Mouse (Mus musculus) intestine, embryonic 14.5 days (tissue): ENCODE measurements around the gene Trabd2b. TPM values are rescaled to one million over a fixed set of nuclear protein-coding genes. Genes with fewer than 3 reads are reported as not detected.
A peak's percentile ranks its signal among the peaks of the same experiment; 100 is the strongest.

ENCODE experiments used
- ATAC-seq: fragments of 200-750 bp; cut with Nextera tagmentation; replicated peaks from 2 replicates; pipeline ENCODE4 v1.8.0; 2017; ENCODE audit warnings: low read depth, moderate number of reproducible peaks, moderate TSS enrichment, moderate library complexity; ENCODE audit not compliant: low FRiP score, low TSS enrichment
- DNase-seq: peaks from one replicate; pipeline ENCODE4 v3.0.0-alpha.2; 2018; ENCODE audit warnings: low spot score
- H3K27ac ChIP-seq: fragments of 300-500 bp; sonication (generic); 2 replicates; pipeline ENCODE4 v1.5.1; 2014; ENCODE audit warnings: low read depth, mild to moderate bottlenecking, control low read depth
- H3K27me3 ChIP-seq: fragments of 300-500 bp; sonication (generic); replicated peaks from 2 replicates; pipeline ENCODE4 v1.6.1; 2014; ENCODE audit warnings: low read length, control low read depth; ENCODE audit not compliant: control insufficient read depth, insufficient read depth
- H3K36me3 ChIP-seq: fragments of 300-500 bp; sonication (generic); 2 replicates; pipeline ENCODE4 v1.6.1; 2014; ENCODE audit warnings: low read length, control low read depth; ENCODE audit not compliant: control insufficient read depth, insufficient read depth
- H3K4me1 ChIP-seq: fragments of 300-500 bp; sonication (generic); replicated peaks from 2 replicates; pipeline ENCODE4 v1.6.1; 2014; ENCODE audit warnings: low read length, control low read depth, mixed read lengths; ENCODE audit not compliant: control insufficient read depth, insufficient read depth
- H3K4me2 ChIP-seq: fragments of 300-500 bp; sonication (generic); 2 replicates; pipeline ENCODE4 v1.6.1; 2014; ENCODE audit warnings: low read length
- H3K4me3 ChIP-seq: fragments of 300-500 bp; sonication (generic); 2 replicates; pipeline ENCODE4 v1.5.1; 2014; ENCODE audit warnings: low read depth, low read length, control low read depth, mixed read lengths
- H3K9ac ChIP-seq: fragments of 300-500 bp; sonication (generic); 2 replicates; pipeline ENCODE4 v1.6.1; 2014; ENCODE audit warnings: mild to moderate bottlenecking, low read length
- H3K9me3 ChIP-seq: fragments of 300-500 bp; sonication (generic); 2 replicates; pipeline ENCODE4 v1.6.1; 2016; ENCODE audit warnings: low read length, control low read depth; ENCODE audit not compliant: control insufficient read depth
- WGBS: fragments of 180-500 bp; shearing (Covaris S2); extraction: QIAGEN DNeasy Blood & Tissue Kit; methylation state at CpG from one replicate; pipeline ENCODE4 v1.1.7; 2014; 5-methylcytosine and 5-hydroxymethylcytosine counted together
- polyA plus RNA-seq: library from polyadenylated mRNA; unstranded; fragments of >200 nt; fragmentation: Nextera tagmentation; extraction: Ambion mirVana; gene quantifications from 2 replicates; pipeline ENCODE4 v1.2.1, GENCODE M21; 2014

The Trabd2b gene
- polyA plus RNA-seq: 0.52 and 0.72 TPM in 2 replicates

DNA sequence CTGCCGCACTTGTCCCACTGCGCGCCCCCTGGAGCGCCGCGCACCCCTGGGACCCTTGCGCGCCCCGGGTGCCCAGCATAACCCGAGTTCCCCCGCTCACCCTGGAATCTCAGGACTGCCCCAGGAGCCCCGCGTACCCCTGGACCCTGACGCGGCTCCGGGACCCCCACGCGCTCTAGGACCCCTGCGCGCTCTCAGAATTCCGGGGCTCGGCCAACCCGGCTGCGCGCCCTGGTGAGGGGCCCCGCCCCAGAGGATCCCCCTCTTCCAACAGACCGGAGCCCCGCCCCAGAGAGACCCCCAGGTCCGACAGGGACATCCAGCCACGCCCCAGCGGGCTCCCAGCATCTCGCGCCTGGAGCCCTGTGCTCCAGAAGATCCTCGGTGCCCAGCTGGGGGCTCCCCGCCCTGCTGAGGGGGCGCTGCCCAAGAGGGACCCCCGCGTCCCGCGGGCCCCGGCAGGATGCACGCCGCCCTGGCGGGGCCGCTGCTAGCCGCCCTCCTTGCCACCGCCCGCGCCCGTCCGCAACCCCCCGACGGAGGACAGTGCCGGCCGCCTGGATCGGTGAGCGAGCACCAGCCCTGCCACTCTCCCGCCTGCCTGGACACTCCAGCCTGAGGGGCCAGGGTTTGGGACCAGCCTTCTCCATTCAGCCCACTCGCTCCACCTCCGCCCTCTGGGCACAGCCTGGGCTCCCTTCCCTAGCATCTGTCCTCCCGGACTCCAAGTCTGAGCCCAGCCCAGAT is at the start of gene Trabd2b:
TSS of gene Trabd2b (plus strand) at position 370 of the 747 bp plus-strand sequence.
- peaks cover 22% of the 10 kb centered on the region for H3K27me3 ChIP-seq
- peak; percentile 68 for ATAC-seq
- no peaks in the 10 kb centered on the region for H3K36me3 ChIP-seq
- WGBS: 2% methylated on average over 40 of the region's 61 CpGs
- DNase-seq: peak; percentile 69
- peak within 1 kb of the TSS; percentile 67 for H3K27ac ChIP-seq
- H3K4me2 ChIP-seq: peak within 1 kb of the TSS; percentile 96
- peaks cover 16% of the 10 kb centered on the region for H3K4me1 ChIP-seq
- peak within 1 kb of the TSS; percentile 68 for H3K4me3 ChIP-seq
- H3K9me3 ChIP-seq: no peaks in the 10 kb centered on the region
- H3K9ac ChIP-seq: peak within 1 kb of the TSS; percentile 53

DNA sequence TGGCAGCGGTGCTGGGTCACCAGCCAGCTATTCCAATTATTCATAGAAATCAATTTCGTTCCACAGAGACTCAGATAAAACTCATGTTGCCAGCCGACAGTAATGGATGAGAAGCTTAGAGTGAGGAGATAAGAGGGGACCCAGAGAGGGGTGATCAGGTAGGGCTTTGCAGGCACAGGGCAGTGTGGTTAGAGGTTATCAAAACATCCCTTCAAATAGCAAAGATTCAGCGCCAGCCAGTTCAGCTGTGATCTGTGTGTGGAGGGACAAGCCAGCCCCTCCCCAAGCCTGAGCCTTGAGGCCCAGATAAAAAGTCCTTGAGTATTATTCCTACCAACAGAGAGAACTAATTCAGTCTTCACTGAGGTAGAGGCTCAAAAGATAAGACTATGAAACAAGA is 49.1 kb upstream of the Trabd2b start:
- Histone ChIP-seq H3K27me3 (no peaks in the 10 kb centered on the region), H3K9me3 (no peaks in the 10 kb centered on the region), H3K4me3 (no peak overlapping the region), H3K4me2 (no peak overlapping the region), H3K27ac (no peak overlapping the region), H3K36me3 (no peaks in the 10 kb centered on the region), H3K9ac (no peak overlapping the region), H3K4me1 (no peaks in the 10 kb centered on the region)
- ATAC-seq: peak; percentile 83
- WGBS: 21% methylated on average over 4 of the region's 4 CpGs
- DNase-seq: no peak

DNA sequence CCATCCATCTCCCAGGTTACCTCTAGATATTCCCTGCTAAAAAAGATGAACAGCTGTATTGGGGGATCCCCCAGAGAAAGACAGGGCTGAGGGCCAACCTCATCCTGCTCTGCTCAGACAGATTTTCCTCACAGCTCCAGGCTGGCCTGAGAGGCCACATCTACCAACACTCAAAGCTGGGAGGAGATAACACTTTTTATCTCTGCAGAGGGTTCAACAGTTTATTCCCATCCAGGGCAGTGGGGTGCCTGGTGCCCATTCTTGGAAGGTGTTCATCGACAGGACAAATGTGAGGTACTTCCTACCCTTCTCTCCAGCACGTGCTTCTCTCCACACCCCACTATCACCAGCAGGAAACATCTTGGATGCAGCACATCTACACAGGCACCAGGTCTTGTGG is 47.6 kb upstream of the Trabd2b start:
- WGBS: 85% methylated on average over 2 of the region's 2 CpGs
- H3K9me3 ChIP-seq: no peaks in the 10 kb centered on the region
- H3K9ac ChIP-seq: no peak overlapping the region
- DNase-seq (no peak), ATAC-seq (no peak)
- no peak overlapping the region for H3K4me2 ChIP-seq
- no peaks in the 10 kb centered on the region for H3K27me3 ChIP-seq
- H3K36me3 ChIP-seq: no peaks in the 10 kb centered on the region
- no peaks in the 10 kb centered on the region for H3K4me1 ChIP-seq
- H3K27ac ChIP-seq: no peak overlapping the region
- H3K4me3 ChIP-seq: no peak overlapping the region

DNA sequence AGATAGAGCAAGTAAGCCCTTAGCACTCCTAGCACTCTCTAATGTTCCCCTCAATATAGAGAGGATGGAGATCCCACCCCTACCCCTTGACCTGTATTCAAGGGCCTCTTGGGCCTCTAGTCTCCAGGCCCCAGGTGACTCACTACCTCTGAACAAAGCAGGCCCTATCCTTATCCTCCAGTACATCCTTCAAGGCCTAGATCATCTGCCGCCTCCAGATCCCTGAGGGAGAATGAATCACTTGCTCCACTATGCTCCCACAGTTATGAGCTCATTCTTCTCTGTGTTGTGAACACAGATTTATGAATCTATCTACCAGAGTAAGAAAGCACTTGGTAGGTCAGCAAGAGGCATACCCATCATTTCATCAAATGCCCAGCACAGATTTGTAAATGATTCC is 46.7 kb upstream of the Trabd2b start:
- no peaks in the 10 kb centered on the region for H3K9me3 ChIP-seq
- ATAC-seq: no peak
- H3K36me3 ChIP-seq: no peaks in the 10 kb centered on the region
- no peaks in the 10 kb centered on the region for H3K4me1 ChIP-seq
- no peak for DNase-seq
- H3K9ac ChIP-seq: no peak overlapping the region
- 88% methylated on average over 1 of the region's 1 CpGs for WGBS
- no peak overlapping the region for H3K4me2 ChIP-seq
- no peaks in the 10 kb centered on the region for H3K27me3 ChIP-seq
- H3K4me3 ChIP-seq: no peak overlapping the region
- H3K27ac ChIP-seq: no peak overlapping the region

DNA sequence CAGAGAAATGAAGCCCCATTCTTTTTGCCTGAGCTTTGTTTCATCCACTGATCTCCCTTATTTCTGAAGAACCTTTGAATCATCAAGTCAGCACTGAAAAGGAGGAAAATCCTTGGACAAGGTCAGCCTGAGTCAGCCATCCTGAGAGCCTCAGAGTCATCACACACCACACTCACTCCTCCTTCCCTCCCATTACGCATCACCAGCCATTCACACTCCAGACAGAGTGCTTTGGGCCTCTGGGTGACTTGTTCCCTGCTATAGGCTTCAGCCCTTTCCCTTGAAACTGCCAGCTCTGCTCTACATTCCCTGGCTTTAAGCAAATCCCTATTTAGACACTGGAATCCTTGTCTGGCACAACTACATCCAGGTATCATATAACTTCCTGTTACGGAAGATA is 45.2 kb upstream of the Trabd2b start:
- ATAC-seq: no peak
- DNase-seq: no peak
- Histone ChIP-seq H3K27me3 (no peaks in the 10 kb centered on the region), H3K9me3 (no peaks in the 10 kb centered on the region), H3K36me3 (no peaks in the 10 kb centered on the region), H3K4me3 (no peak overlapping the region), H3K27ac (no peak overlapping the region), H3K4me2 (no peak overlapping the region), H3K9ac (no peak overlapping the region), H3K4me1 (no peaks in the 10 kb centered on the region)
- WGBS: 68% methylated on average over 2 of the region's 2 CpGs

DNA sequence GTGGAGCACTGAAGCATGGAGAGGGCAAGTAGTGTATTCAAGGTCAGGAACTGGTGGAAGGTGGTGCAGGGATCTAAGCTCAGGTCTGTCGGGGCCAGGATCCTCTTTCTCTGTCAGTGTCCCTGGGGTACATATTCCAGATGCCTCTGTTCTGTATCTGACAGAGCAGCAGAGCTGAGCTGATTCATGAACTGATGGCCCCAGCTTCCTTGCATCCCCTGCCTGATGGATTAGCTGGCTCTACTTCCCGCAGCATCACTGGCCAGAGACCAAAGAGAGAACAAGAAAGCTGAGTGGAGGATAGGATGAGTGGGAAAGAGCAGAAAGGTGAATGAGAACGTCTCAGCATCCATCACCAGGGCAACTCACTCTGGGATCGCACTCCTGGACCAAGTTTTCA is 41.5 kb upstream of the Trabd2b start:
- no peak for DNase-seq
- Histone ChIP-seq H3K27me3 (no peaks in the 10 kb centered on the region), H3K36me3 (no peaks in the 10 kb centered on the region), H3K4me3 (no peak overlapping the region), H3K9me3 (no peaks in the 10 kb centered on the region), H3K4me2 (no peak overlapping the region), H3K4me1 (no peaks in the 10 kb centered on the region), H3K9ac (no peak overlapping the region), H3K27ac (no peak overlapping the region)
- 55% methylated on average over 4 of the region's 4 CpGs for WGBS
- ATAC-seq: no peak

DNA sequence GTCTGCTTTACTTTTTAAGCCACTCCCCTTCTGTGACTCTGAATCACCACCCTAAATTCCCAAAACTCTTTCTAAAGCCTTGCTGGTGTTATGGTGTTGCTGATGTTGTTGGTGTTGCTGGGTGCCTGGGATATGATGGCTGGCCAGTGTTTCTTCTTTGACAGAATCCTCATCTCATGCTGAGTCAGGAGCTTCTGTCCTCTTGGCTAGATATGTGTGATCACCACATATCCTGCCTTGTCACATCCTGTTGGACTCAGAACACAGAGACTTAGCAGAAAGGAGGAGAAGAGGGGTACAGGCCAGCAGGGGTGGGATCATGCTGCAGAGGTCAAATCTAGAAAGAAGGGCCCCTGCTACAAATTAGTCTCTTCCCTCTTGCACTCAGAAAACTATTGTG is 40.9 kb upstream of the Trabd2b start:
- Histone ChIP-seq H3K4me3 (no peak overlapping the region), H3K27ac (no peak overlapping the region), H3K9me3 (no peaks in the 10 kb centered on the region), H3K36me3 (no peaks in the 10 kb centered on the region), H3K4me1 (no peaks in the 10 kb centered on the region), H3K27me3 (no peaks in the 10 kb centered on the region), H3K9ac (no peak overlapping the region), H3K4me2 (no peak overlapping the region)
- ATAC-seq (no peak), DNase-seq (no peak)

DNA sequence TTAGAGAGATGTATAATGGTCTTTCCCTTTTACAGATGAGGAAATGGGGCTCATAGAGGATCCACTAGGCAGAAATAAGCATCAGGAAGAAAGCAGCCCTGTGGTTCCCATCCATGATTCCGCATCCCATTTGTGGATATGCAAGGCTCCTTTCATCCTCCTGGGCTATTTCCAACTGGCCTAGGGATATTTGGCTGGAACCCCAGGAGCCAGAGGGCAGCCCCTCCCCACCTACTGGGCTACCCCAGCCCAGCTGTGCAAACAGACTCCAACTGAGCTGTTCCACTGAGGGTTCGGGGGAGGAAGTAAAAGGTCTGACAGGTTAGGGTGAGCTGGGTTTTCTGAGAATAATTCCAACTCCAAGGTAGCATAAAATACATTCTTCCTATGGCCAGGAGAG is 39.5 kb upstream of the Trabd2b start:
- Histone ChIP-seq H3K4me3 (no peak overlapping the region), H3K36me3 (no peaks in the 10 kb centered on the region), H3K9me3 (no peaks in the 10 kb centered on the region), H3K9ac (no peak overlapping the region), H3K4me2 (no peak overlapping the region), H3K4me1 (no peaks in the 10 kb centered on the region), H3K27me3 (no peaks in the 10 kb centered on the region), H3K27ac (no peak overlapping the region)
- WGBS: 79% methylated on average over 2 of the region's 2 CpGs
- DNase-seq (no peak), ATAC-seq (no peak)

DNA sequence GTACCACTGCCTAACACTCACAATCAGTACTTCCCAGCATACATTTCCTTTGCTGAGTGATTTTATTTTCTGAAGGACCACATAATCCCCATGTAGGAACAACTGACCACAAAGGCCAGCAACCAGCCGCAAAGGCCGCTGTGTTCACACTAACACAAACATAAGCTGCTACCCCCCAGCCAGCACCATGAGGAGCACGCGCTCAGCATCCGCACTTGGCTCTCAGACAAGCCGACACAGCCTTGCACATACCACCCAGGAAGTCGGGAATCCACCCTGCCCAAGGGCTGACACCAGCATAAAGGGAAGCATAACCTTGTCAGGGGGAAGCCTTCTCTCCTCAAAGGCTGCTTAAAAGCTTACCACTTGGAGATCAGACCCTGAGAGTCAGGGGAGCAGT is 38.7 kb upstream of the Trabd2b start:
- Histone ChIP-seq H3K4me1 (no peaks in the 10 kb centered on the region), H3K4me2 (no peak overlapping the region), H3K9me3 (no peaks in the 10 kb centered on the region), H3K27ac (no peak overlapping the region), H3K9ac (no peak overlapping the region), H3K4me3 (no peak overlapping the region), H3K36me3 (no peaks in the 10 kb centered on the region), H3K27me3 (no peaks in the 10 kb centered on the region)
- ATAC-seq: no peak
- DNase-seq: no peak
- 42% methylated on average over 7 of the region's 7 CpGs for WGBS
